Mouse (Mus musculus) lung, embryonic 16.5 days (tissue): ENCODE measurements around the gene Rps16. TPM values are rescaled to one million over a fixed set of nuclear protein-coding genes. Genes with fewer than 3 reads are reported as not detected.

Source experiments
- ATAC-seq: fragments of 200-750 bp; cut with Nextera tagmentation; 2 replicates; pipeline ENCODE4 v1.8.0; 2017; ENCODE audit warnings: low read depth, mild to moderate bottlenecking, moderate library complexity
- H3K27ac ChIP-seq: fragments of 300-500 bp; sonication (generic); 2 replicates; pipeline ENCODE4 v1.5.1; 2014; ENCODE audit warnings: mild to moderate bottlenecking, control low read depth, low read length
- H3K27me3 ChIP-seq: fragments of 300-500 bp; sonication (generic); 2 replicates; pipeline ENCODE4 v1.6.1; 2014; ENCODE audit warnings: low read depth, low read length, mixed read lengths; ENCODE audit not compliant: control insufficient read depth, insufficient read depth
- H3K36me3 ChIP-seq: fragments of 300-500 bp; sonication (generic); 2 replicates; pipeline ENCODE4 v1.6.1; 2014; ENCODE audit warnings: low read length; ENCODE audit not compliant: control insufficient read depth, insufficient read depth
- H3K4me1 ChIP-seq: fragments of 300-500 bp; sonication (generic); replicated peaks from 2 replicates; pipeline ENCODE4 v1.6.1; 2014; ENCODE audit warnings: low read length, mixed read lengths; ENCODE audit not compliant: control insufficient read depth, insufficient read depth
- H3K4me2 ChIP-seq: fragments of 300-500 bp; sonication (generic); 2 replicates; pipeline ENCODE4 v1.6.1; 2014; ENCODE audit warnings: low read depth, low read length, control low read depth
- H3K4me3 ChIP-seq: fragments of 300-500 bp; sonication (generic); 2 replicates; pipeline ENCODE4 v1.5.1; 2014; ENCODE audit warnings: mild to moderate bottlenecking, low read length, control low read depth
- H3K9ac ChIP-seq: fragments of 300-500 bp; sonication (generic); 2 replicates; pipeline ENCODE4 v1.6.1; 2014; ENCODE audit warnings: low read length, control low read depth
- H3K9me3 ChIP-seq: fragments of 300-500 bp; sonication (generic); 2 replicates; pipeline ENCODE4 v1.6.1; 2016; ENCODE audit warnings: low read length; ENCODE audit not compliant: control insufficient read depth
- WGBS: fragments of 180-500 bp; shearing (Covaris S2); extraction: QIAGEN DNeasy Blood & Tissue Kit; methylation state at CpG from one replicate; pipeline ENCODE4 v1.1.7; 2014; 5-methylcytosine and 5-hydroxymethylcytosine counted together
- polyA plus RNA-seq: library from polyadenylated mRNA; unstranded; fragments of >200 nt; fragmentation: Nextera tagmentation; extraction: Ambion mirVana; gene quantifications from 2 replicates; pipeline ENCODE4 v1.2.1, GENCODE M21; 2015

Gene Rps16
- polyA plus RNA-seq, 1 experiment from 2014 or later = 1,007 TPM

- no peaks in the 10 kb centered on the region for H3K27me3 ChIP-seq
- no peak overlapping the region for H3K4me2 ChIP-seq
- no peak overlapping the region for H3K27ac ChIP-seq
- no peaks in the 10 kb centered on the region for H3K9me3 ChIP-seq
- WGBS = 90% methylated on average over 17 of the region's 17 CpGs
- H3K4me1 ChIP-seq = no peaks in the 10 kb centered on the region
- H3K36me3 ChIP-seq = peaks cover 78% of the 10 kb centered on the region
- no peak for ATAC-seq
- no peak overlapping the region for H3K9ac ChIP-seq
- H3K4me3 ChIP-seq = no peak overlapping the region
These were observed 31.7 kb upstream of the Rps16 start for GRCm38 (mm10) chr7:28318714-28319113.

DNA sequence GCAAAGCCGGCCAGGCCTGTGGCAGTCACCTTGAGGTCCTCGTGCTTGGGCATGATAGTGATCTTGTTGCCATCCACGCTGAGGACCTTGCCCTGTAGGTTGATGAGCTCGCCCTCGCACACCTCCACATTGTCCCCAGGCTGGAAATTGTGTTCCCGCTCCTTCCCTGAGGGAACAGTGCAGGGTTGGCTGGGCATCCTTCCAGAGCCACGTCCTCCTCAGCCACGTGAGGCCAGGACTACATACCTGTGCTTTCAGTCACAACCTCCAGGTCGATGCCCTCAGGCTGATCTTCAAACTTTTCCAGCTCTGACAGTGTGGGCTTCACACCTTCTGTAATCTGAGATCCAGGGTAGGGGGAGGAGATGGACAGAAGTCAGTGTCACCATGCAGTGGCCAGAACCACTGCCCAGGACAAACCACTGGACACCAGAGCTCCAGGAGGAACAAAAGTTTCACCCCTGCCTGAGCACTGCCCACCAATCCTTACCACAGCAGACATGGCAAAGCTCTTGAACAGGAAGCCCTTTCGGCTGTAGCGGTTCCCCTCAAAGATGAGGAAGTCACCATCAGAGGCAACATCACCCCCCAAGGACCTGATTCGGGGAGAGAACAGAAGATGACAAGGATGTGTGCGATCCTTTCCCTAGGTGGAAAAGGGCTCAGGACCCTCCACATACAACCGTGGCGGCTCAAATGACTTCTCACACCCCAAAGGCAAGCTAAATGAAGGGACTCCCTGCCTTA, 28.3 kb upstream of the Rps16 start:
- Histone ChIP-seq H3K4me2 (no peak overlapping the region), H3K27ac (no peak overlapping the region), H3K27me3 (no peaks in the 10 kb centered on the region), H3K9me3 (no peaks in the 10 kb centered on the region), H3K4me3 (no peak overlapping the region), H3K9ac (no peak overlapping the region), H3K4me1 (no peaks in the 10 kb centered on the region), H3K36me3 (peaks cover 70% of the 10 kb centered on the region)
- 92% methylated on average over 15 of the region's 15 CpGs for WGBS
- no peak for ATAC-seq

GRCm38 (mm10) chr7:28325293-28325692, 25.2 kb upstream of the Rps16 start:
- H3K4me2 ChIP-seq = no peak overlapping the region
- H3K9ac ChIP-seq = no peak overlapping the region
- WGBS = 92% methylated on average over 8 of the region's 8 CpGs
- no peak overlapping the region for H3K27ac ChIP-seq
- H3K4me3 ChIP-seq = no peak overlapping the region
- H3K9me3 ChIP-seq = no peaks in the 10 kb centered on the region
- H3K27me3 ChIP-seq = no peaks in the 10 kb centered on the region
- H3K36me3 ChIP-seq = peaks cover 64% of the 10 kb centered on the region
- ATAC-seq = no peak
- H3K4me1 ChIP-seq = no peaks in the 10 kb centered on the region

DNA sequence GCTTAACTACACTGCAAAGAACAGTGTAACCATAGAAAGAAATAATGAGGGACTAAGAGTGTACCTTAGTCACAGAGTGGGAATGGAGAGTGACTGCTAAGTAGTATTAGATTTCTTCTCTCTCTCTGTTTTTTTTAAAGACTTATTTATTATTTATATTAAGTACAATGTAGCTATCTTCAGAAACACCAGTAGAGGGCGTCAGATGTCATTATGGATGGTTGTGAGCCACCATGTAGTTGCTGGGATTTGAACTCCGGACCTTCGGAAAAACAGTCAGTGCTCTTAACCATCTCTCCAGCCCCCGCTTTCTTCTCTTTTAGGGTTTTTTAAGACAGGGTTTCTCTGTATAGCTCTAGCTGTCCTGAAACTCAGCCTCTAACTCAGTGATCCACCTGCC, 24.0 kb upstream of the Rps16 start:
- no peak overlapping the region for H3K27ac ChIP-seq
- no peak for ATAC-seq
- 77% methylated on average over 4 of the region's 4 CpGs for WGBS
- no peaks in the 10 kb centered on the region for H3K27me3 ChIP-seq
- no peak overlapping the region for H3K4me2 ChIP-seq
- H3K9me3 ChIP-seq = no peaks in the 10 kb centered on the region
- no peaks in the 10 kb centered on the region for H3K4me1 ChIP-seq
- H3K9ac ChIP-seq = no peak overlapping the region
- peaks cover 60% of the 10 kb centered on the region for H3K36me3 ChIP-seq
- no peak overlapping the region for H3K4me3 ChIP-seq

- no peaks in the 10 kb centered on the region for H3K27me3 ChIP-seq
- no peak overlapping the region for H3K4me3 ChIP-seq
- H3K4me1 ChIP-seq = no peaks in the 10 kb centered on the region
- H3K27ac ChIP-seq = no peak overlapping the region
- no peak for ATAC-seq
- peaks cover 52% of the 10 kb centered on the region for H3K36me3 ChIP-seq
- 92% methylated on average over 2 of the region's 2 CpGs for WGBS
- H3K9me3 ChIP-seq = no peaks in the 10 kb centered on the region
- no peak overlapping the region for H3K9ac ChIP-seq
- H3K4me2 ChIP-seq = no peak overlapping the region
These were observed 22.2 kb upstream of the Rps16 start for GRCm38 (mm10) chr7:28328260-28328659.

- Histone ChIP-seq H3K4me1 (peaks cover 10% of the 10 kb centered on the region), H3K27me3 (no peaks in the 10 kb centered on the region), H3K9ac (no peak overlapping the region), H3K4me3 (no peak overlapping the region), H3K36me3 (peaks cover 12% of the 10 kb centered on the region), H3K9me3 (no peaks in the 10 kb centered on the region), H3K4me2 (no peak overlapping the region), H3K27ac (no peak overlapping the region)
- ATAC-seq = no peak
- 81% methylated on average over 4 of the region's 4 CpGs for WGBS
These were observed 15.9 kb upstream of the Rps16 start for GRCm38 (mm10) chr7:28334534-28334933.

DNA sequence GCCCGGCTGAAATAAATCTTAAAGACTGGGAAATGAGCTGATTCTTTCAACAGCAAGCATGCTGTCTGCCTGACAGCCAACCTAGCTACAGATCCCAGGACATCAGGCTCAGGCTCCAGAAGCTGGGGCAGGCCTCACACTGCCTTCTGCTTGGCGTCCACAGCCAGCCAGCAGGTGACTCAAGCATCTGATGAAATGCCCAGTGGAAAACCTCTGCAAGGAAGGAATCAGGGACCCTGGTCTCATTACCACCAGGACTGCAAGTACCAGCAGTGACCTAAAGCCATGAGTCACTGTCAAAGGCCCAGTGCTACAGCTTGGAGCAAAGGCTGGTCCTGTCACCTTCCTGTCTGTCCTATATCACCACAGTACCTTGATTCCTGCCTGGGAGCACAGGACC, 15.0 kb upstream of the Rps16 start:
- Histone ChIP-seq H3K9ac (no peak overlapping the region), H3K9me3 (no peaks in the 10 kb centered on the region), H3K27ac (no peak overlapping the region), H3K27me3 (no peaks in the 10 kb centered on the region), H3K4me1 (peaks cover 10% of the 10 kb centered on the region), H3K4me2 (no peak overlapping the region), H3K36me3 (peaks cover 4% of the 10 kb centered on the region), H3K4me3 (no peak overlapping the region)
- ATAC-seq = no peak
- 95% methylated on average over 2 of the region's 2 CpGs for whole genome bisulfite sequencing

DNA sequence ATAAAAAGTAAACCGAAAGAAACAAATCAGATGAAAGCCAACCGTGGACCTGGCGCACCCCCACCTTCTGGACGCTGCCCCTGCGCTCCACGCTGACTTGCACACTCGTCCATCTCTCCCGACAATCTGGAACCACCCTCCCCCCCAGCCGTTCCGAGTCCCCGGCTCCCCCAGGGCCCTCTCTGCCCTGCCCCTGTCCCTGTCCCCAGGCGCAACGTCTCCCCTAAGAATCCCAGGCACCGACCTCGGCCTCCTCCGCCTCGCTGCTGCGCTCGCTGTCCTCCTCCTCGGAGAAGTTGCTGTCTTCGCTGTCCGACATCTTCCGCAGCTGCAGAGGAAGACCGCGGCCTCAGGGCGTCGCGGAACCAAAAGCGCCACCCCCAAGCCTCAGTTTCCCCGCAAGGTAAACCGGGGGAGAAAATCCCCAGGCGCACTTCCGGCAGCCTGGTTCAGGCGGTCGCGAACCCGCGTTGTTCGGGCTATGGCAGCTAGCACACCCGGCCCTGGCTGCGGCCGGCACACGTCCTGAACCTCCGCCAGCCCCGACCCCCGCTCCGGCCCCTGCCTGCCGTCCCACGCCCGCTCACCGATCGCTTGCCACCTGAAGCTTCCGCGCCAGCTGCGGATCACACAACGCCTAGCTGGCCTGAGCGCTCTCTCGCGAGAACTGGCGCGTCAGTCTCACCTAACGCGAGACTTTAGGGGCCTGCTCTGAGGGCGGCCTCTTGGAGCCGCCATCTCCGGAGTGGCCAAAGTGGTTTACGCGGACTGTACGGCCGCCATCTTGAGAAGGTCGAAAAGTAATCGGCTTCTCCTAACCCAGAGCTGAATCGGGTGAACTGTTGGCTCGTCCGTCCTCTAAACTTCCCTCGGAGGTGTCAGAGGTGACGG, 12.1 kb upstream of the Rps16 start, which contains the start of gene Supt5:
TSS of gene Supt5 (minus strand) at position 639 of the 891 bp plus-strand sequence.
- Histone ChIP-seq H3K4me2 (peak within 1 kb of the TSS; percentile 83), H3K9ac (peak within 1 kb of the TSS; percentile 99), H3K4me3 (peak within 1 kb of the TSS; percentile 98), H3K4me1 (peaks cover 10% of the 10 kb centered on the region), H3K27me3 (no peaks in the 10 kb centered on the region), H3K27ac (peak within 1 kb of the TSS; percentile 90), H3K9me3 (no peaks in the 10 kb centered on the region), H3K36me3 (no peaks in the 10 kb centered on the region; the same call in 1 of the 2 replicates)
- ATAC-seq = peak; percentile 98
- WGBS = under 1% methylated on average over 77 of the region's 77 CpGs

GRCm38 (mm10) chr7:28339213-28339917, 11.1 kb upstream of the Rps16 start:
- ATAC-seq = no peak; the same call in 1 of the 2 replicates
- Histone ChIP-seq H3K4me2 (peak overlapping the region; percentile 69), H3K9ac (peak overlapping the region; percentile 99), H3K4me1 (peaks cover 10% of the 10 kb centered on the region), H3K36me3 (no peaks in the 10 kb centered on the region; the same call in 1 of the 2 replicates), H3K9me3 (no peaks in the 10 kb centered on the region), H3K27ac (peak overlapping the region; percentile 90), H3K4me3 (peak overlapping the region; percentile 98), H3K27me3 (no peaks in the 10 kb centered on the region)
- 71% methylated on average over 19 of the region's 19 CpGs for WGBS
